Mouse (Mus musculus) lung, postnatal 25 days (tissue): Measurements from ENCODE around the gene Gm21903.
"Not testable (repeated sequence)": the region's sequence is repeated elsewhere in the genome, so short reads cannot be mapped to it uniquely, and the experiment has no call there.

Experiments used
- DNase-seq: peaks from one replicate; pipeline ENCODE4 v3.0.0; 2022; ENCODE audit warnings: low spot score

Gm21903 gene

DNA sequence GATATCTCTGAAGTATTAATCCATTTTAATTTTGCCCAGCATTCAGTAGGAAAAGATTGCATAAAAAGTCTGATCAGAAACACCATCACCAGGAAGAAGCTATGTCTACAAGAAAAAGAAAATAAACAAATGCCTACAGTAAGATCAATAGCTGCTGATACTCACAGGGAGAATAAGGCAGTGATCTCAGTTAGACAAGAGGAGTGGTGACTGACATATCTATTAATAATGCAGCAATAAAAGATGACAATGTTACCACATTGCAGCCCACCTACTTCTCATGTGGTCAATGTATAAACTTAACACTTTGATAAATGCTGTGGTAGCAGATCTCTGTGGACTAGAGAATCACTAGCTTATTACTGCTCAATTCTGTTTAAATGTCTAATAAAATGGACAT lies at the start of gene Gm21903:
TSS of gene Gm21903 (minus strand) at position 101 of the 400 bp plus-strand sequence.
- DNase-seq: no peak

- DNase-seq: no peak
These were observed 33.8 kb upstream of the Gm21903 start, which contains the start of gene Esp23 for GRCm38 (mm10) chr17:39076937-39077336. Gene Esp23, minus strand, starts transcription at chr17:39077037.

DNA sequence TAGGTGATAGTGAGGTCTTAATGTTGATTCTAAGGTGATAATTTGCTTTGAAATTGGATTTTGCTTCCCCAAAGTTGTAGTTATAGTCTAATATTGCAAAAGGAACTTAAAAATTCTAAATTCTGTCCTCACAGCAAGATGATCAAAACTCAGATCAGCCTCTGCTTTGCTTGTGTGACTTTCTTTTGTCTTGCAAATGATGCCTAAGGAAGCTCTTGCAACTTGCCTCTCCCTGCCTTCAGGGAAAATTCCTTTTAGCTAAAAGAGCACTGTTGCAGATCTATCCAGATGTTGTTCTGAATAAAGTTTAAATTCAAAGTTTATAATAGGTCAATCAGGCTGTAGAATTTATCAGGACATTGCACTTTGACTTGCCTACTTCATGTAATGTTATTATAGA lies 20.5 kb upstream of the Gm21903 start:
- no peak for DNase-seq

DNA sequence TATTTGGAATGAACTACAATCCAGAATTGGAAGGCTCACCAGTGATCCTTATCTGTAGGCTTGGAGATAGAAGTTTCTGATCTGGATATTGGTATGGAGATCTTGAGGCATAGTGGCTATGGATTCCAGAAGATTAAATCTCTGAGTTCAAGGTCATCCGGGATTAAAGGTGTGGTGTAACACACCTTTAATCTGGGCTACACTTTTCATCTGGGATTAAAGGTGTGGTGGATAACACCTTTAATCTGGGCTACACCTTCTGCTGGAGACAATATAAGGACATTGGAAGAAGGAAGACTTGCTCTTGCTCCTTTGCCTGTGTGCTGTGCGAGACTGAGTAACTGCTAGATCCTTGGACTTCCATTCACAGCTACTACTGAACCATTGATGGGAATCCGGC lies 6.7 kb downstream of the Gm21903 start, which contains the start of gene Esp24:
TSS of gene Esp24 (plus strand) at position 301 of the 400 bp plus-strand sequence.
- not testable (repeated sequence) for DNase-seq

GRCm38 (mm10) chr17:39017184-39017583 lies 26.0 kb downstream of the Gm21903 start:
- DNase-seq: no peak

DNA sequence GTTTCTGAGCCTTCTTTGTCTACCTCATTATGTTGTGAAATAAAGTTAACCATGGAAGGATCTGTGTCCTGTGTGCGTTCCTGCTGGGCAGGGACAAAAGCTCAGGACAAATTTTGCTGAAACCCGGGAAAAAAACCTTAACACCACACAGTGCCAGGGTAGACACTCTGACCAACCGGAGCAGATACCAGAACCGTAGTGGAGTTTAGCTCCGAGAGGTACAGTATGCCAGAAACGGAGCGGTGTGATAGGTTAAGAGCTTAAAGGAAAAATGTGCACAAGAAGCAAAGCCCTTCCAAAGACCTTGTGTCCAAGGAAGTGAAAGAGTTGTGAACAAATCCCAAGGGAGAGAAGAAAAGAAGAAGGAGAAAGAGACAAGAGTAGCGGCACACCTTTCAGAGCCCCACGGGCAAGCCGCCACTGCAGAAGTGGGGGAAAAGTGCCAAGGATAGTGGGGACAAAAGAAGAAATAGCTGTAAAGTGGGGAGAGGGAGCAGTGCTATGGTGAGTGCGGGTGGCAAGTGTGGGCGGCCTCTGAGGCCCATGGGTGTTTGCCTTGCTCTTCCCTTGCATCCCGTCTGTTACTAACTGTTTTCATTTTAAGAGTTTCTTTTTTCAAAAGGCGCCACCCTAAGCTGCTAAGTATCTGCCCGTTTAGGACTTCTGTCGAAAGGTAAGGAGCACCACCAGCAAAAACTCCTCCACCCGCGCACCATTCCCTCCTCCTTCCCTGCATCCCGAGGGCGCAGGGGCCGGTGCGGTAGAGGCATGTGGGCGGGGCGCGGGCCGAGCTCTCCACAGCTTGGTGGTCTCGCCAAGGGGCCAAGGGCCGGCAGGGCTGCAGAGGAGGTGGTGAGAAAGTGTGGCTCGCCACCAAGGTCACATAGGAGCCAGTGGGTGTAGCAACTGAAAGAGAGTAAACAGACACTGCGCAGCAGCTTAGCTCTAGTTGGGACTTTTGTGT lies 32.2 kb downstream of the Gm21903 start:
- DNase-seq: no peak

DNA sequence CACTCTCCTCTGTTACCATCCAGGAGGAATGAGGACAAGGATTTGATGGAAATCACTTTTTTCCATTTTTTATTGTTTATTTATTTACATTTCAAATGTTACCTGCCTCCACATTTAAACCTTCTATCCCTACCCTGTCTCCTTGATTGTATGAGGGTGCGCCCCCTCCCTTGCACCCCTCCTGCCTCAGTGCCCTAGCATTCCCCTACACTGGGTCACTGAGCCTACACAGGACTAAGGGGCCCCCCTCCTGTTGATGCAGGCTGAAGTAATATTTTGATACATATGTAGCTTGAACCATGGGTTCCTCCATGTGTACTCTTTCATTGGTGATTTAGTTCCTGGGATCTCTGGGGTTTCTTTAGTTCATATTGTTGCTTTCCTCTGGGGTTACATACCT lies 33.3 kb downstream of the Gm21903 start:
- DNase-seq: no peak
